Mouse (Mus musculus) hindlimb bud, embryonic 11.5 days (tissue): ENCODE measurements around the gene Acsf2.

Experiments
- DNase-seq: peaks from one replicate; pipeline ENCODE4 v3.0.0-alpha.2; 2012; ENCODE audit warnings: low read depth, low spot score; ENCODE audit errors: extremely low spot score

Acsf2 gene

DNA sequence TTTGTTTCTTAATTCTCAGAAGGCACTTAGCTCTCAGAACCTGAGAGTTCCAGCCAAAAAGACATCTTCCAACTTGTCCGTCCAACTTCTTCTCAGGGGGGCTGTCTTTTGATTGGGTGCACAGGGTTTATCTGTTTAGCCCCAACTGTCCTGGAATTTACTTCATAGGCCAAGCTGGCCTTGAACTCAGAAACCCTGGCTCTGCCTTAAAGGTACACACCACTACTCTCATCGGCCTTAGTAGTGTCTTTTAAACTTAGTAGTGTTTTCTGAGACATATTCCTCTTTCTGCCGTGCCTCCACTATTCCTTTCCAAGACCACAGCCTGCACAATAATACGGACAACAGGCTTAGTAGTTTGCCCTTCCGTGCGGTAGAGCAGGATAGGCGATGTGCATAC lies 1.2 kb downstream of the Acsf2 start:
- no peak for DNase-seq

- no peak for DNase-seq
Observed at GRCm38 (mm10) chr11:94598437-94599120, 3.1 kb downstream of the Acsf2 start.

DNA sequence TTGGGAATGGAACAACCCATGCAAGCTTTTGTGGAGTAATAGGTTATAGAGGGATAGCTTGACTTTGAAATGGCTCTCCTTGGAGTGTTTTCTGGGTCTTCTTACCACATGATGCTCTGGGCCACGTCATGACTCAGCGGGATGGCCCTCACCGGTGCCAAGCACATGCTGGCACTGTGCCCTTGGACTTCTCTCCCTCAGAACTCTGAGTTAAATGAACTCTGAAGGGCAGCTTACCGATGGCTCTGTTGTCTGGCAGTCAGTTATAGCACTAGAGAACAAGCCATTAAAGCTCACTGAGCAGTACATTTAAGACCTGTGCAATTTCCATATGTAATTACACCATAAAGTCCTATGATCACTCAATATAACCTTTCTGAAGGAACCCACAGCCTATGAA lies 4.4 kb downstream of the Acsf2 start:
- no peak for DNase-seq

- no peak for DNase-seq
Observed at GRCm38 (mm10) chr11:94596311-94596852, 5.3 kb downstream of the Acsf2 start.

DNA sequence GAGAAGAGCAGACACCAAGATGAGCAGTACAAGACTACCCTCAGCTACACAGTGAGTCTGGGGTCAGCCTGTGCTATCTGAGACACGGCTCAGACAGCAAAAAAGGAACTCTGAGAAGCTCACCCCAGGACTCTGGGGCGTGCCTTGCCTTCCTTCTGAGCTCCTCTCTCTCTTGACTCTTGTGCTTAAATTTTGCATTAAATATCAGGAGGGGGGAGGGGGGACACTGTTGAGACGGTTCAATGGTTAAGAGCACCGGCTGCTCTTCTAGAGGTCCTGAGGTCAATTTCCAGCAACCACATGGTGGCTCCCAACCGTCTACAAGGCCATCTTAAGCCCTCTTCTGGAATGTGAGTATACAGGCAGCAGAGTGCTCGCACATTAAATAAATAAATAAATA lies 14.2 kb downstream of the Acsf2 start:
- DNase-seq: no peak

GRCm38 (mm10) chr11:94585091-94585490 lies 16.6 kb downstream of the Acsf2 start:
- no peak for DNase-seq

DNA sequence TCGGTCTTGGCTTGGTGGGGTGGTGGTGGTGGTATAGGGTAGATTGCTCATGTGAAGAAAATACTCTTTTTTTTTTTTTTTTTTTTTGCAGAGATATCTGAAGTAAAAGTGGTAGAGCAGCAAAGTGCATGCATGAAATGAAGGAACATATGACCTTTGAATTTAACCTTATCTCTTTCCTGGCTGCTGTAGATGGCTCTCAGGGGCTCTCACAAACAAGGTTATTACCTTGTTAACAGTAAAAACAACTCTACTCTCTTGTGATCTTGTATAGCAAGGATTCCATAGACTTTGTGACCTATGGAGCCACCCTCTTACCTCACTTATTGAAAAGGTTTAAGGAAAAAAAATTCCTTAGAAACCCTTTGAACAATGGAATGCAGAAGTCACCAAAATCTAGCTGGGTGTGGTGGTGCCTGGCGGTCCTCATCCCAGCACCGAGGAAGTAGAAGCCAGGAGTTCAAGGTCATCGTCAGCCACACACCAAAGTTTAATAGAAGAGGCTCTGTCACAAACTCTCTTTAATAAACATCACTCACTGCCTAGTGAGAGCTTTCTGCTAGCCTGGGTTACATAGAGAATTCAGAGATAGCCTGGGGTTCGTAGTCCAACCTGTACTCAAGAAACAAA lies 21.4 kb downstream of the Acsf2 start:
- DNase-seq: no peak

DNA sequence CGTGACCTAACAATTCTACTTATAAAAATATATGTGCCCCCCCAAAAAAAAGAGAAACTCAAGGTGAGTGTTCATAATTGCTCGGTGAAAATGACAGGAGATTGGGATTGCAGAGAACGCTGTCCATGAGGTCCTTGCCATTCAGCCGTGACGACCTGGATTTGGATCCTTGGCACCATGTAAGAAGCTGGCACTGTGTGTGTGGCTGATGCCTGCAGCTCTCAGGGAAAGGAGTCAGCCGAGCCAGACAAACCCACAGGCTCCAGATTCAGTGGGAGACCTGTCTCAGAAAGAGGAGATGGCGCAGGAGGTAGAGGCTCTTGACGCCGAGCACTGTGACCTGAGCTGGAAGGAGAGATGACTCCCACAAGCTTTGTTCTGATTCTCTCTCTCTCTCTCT lies 25.3 kb downstream of the Acsf2 start:
- DNase-seq: no peak

GRCm38 (mm10) chr11:94575036-94575435 lies 26.6 kb downstream of the Acsf2 start:
- no peak for DNase-seq

GRCm38 (mm10) chr11:94574560-94574959 lies 27.1 kb downstream of the Acsf2 start:
- no peak for DNase-seq

- no peak for DNase-seq
Observed at GRCm38 (mm10) chr11:94571850-94572249, 29.8 kb downstream of the Acsf2 start.

DNA sequence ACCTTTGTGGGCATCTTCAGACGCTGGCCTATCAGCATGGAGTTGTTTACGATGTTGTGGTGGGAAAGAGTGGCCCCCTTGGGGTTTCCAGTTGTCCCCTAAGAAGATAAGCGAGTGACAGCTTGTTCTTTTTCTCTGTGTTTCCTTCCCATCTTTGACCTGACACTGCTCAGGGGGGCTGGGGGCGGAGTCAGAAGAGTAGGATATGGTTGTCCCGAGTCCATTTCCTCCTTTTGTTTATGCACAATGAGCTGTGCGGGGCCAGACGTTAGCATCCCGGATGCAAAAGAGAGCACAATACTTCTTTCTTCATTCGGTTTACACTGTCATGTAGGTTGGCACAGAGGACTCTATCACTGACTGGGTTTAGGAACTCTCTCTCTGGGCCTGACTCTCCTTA lies 31.1 kb downstream of the Acsf2 start:
- no peak for DNase-seq

DNA sequence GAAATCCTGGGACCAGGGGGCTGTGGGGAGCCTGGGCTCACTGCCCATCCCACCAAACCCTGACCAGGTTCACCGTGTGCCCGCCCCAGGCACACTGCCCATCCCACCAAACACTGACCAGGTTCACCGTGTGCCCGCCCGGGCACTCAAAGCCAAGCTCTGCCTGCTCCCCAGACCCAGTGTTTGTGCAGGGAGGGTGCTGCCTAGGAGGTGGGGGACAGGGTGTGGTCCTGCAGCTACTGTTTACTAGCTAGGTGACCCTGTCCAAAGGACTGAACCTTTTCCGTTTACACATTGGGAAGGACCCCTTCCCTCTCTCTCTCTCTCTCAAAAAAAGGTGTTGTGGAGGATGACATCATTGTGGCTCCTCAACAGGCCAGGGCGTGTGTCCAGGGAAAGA lies 34.3 kb downstream of the Acsf2 start:
- DNase-seq: no peak

- DNase-seq: no peak
Observed at GRCm38 (mm10) chr11:94566534-94566933, 35.1 kb downstream of the Acsf2 start.

- DNase-seq: no peak
Observed at GRCm38 (mm10) chr11:94565151-94565479, 36.6 kb downstream of the Acsf2 start.

DNA sequence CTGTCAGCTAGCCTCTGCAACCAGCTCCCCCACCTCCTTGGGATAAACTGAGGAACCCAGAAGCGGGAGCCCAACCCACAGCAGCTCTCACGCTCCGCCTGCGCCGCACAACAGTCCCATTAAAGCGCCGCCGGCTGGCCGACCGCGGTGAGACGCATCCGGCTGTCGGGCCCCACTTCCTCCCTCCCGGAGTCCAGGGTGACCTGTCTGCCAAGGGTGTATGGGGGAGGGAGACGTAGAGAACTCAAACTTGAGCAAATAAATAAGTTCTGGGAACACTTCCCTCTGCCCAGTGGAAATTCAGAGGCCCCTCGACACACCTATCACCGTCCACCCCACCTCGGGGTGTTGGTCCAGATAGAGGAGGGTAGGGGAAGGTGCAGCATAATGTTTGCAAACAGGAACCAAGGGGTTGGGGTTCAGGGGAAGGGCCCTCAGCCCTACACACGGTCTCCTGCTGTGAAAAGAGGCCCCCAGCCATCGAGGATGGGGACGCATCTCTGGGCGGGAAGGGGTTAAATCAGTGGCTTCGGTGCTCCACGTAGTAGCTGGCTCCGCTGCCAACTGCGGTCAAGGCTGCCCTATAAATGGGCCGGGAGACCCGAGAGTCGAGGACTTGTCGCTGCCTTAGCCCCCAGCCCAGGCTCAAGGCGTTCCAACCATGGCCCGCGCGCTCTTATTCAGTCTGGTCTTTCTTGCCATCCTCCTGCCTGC lies 37.1 kb downstream of the Acsf2 start, which contains the start of gene Chad:
Chad (plus strand) TSS at position 611 of the 714 bp plus-strand sequence.
- no peak for DNase-seq

- no peak for DNase-seq
Observed at GRCm38 (mm10) chr11:94563821-94564220, 37.9 kb downstream of the Acsf2 start.

DNA sequence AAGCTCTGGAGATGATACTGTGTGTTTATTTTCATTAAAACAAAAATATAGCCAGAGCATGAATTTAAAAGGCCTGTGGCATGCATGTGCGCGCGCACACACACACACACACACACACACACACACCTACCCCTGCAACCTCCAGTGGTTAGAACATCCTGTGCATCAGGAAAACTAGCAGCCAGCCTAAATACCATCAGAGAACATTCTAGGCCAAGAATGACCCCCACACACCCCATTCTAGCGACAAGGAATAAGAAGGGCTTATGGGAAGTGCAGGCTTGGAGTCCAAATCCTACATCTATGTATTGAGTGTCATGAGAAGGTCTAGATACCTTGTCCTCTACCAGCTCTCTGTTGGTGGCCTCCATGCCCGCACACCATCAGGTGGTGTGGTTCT lies 38.3 kb downstream of the Acsf2 start:
- DNase-seq: no peak

DNA sequence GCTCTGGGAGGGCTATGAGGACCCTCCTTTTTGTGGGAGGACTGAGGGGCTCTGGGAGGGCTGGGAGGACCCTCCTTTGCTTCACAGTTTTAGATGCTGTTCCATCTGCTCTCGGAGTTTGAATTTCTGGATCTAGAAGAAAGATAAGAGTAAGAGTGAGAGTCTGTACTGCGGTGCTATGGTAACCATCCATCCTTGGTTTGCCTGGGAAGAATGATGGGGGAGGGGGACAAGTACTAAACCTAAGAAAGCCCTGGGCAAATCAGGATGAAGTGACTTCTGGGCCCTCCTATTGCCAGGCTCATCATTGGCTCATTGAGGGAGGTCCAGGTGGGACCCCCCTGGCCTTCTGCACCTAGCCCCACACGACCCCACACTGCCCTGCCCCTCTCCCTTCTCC lies 43.4 kb downstream of the Acsf2 start:
- DNase-seq: no peak

DNA sequence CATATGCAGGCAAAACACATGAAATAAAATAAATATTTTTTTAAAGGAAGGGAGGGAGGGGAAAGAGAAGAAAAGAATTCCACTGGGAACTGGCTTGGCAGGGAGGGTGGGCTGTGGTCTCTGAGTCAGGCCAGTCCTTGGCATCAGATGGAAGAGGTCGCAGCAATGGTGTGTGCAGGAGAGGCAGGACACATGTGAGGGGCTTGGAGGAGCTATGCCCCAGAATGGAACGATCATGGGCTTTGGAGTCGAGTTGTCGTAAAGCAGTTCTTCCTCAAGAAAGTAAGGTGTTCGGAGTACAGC lies 51.3 kb downstream of the Acsf2 start:
- DNase-seq: no peak

DNA sequence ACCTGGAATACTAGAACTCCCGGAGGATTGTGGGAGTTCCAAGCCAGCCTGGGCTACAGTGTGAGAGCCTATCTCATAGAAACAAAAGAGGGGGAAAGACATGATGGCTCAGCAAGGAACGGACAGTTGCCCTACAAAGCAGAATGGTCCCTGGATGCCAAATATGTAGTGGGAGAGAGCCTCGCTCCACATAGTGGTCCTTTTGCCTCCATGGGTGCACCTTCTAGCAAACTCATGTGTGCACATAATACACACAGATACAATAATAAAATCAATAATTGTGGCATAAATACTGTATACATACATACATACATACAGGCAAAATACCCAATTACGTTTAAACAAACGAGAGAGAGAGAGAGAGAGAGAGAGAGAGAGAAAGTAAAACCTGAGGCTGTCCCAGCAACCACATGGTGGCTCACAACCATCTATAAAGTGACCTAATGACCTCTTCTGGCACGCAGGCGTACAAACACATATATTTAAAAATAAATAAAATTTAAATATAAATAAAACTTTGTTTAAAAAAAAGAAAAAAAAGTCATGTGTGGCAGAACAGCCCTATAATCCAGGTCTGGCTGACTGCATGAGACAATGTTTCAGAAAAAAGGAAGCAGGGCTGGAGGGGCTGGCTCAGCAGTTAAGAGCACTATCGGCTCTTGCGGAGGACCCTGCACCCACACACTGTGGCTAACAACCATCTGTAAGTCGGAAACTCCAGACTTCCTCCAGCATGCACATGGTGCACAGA lies 51.8 kb downstream of the Acsf2 start:
- no peak for DNase-seq
